Mouse (Mus musculus) skeletal muscle tissue, adult 2 months (tissue): ENCODE results near the gene Ell.

Experiments used
- DNase-seq: peaks from one replicate; pipeline ENCODE4 v3.0.0-alpha.2; 2012; ENCODE audit warnings: low read depth, low spot score

Gene Ell

GRCm38 (mm10) chr8:70597417-70598272 is 58.4 kb downstream of the Ell start:
- DNase-seq: no peak

DNA sequence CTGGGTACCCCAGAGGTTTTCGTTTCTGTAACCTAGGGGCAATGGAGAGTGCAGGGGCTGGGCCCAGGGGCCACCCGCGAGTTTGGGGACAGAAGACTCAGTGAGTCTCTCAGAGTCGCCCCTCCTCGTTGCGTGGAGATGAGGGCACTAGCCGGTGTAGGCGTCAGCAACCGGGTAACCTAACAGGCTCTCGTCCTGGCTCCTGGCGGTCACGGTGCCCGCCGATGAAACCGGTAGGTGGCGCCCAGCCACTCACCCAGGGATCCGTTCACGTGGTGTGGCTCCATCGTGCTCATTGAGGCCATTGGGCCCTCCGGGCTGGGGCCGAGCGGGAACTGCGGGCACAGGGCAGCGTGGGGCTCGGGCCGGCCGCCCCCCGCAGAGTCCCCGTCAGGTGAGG is 59.0 kb downstream of the Ell start:
- DNase-seq: no peak

GRCm38 (mm10) chr8:70598722-70599121 is 59.5 kb downstream of the Ell start:
- DNase-seq: no peak

DNA sequence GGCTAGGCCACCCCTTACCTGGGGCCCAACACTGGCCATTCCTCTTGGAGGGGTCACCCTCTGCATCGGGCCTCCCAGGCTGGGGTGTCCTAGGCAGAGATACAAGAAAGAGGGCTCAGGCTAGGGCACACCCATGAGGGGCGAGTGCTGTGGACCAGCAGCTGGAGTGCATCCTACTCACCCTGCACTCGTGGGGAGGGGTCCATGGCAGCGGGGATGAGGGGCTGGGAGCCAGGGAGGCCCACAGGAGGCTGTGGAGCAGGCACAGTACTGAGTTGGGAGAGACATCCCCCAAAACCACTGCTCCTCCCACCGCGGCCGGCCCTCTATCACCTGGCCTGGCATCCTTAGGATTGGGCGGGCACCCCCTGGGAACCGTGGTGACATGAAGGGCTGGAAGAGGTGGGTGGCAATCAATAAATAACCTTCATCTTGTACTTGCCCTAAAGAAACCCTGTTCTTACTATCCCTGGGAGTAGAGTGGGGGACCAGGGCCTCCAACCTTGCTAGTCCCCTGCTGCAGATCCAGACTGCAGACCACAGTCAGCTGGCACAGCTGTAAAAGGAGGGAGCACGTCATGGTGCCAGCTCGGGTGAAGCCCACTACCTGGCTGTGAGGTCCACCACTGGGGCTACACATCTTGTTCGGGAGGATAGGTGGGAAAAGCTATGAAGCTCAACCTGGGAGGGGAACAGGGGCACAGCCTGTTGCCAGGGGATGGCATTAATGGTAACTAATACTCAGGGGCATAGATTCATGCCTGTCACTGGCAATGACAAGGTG is 60.4 kb downstream of the Ell start:
- no peak for DNase-seq

- no peak for DNase-seq
Measured at GRCm38 (mm10) chr8:70600473-70601270, 61.4 kb downstream of the Ell start.

DNA sequence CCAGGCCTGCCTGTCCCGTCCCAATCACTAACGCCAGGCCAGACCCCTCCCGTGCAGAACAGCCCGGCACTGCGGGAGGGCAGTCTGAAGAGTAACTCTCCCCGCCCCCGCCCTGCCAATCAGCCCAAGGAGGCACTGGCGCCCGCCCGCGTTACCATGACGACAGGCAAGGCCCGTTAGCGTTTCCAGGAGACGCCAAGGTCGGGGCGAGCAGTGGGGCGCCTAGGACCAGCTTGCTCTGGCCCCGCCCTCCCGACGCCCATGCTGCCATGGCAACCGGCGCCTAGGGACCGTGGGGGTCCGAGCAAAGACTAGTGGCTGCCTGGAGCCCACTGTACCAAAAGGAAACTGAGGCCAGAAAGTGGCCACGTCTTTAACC is 62.0 kb downstream of the Ell start:
- no peak for DNase-seq

DNA sequence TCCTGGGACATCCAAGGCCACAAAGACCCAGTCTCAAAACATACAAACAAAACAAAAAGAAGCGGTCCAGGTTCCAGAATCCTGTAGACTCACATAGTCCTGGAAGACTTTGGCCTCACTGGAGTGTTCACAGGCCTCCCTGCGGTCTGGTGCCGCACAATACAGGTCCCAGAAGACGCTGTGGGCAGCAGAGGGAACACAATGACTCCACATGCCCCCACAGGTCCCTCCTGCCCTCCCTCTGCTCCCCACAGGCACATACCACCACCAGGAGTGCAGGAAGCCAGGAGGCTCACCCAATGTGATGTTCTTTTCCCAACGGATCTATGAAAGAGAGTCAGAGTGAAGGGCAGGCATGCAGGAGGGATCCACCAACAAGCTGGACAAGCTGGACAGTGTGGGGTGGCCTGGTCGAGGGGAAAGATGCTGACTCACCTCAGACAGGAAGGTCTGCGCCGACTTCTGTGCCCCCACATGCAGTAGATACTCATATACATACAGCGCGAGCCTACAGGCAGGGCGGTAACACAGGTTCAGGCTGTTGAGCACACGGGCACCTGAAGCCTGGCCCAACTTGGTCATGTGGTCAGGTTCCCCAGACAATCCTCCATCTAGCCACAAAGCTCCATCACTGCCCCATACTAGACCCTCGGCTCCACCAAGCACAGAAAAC is 63.0 kb downstream of the Ell start:
- no peak for DNase-seq

DNA sequence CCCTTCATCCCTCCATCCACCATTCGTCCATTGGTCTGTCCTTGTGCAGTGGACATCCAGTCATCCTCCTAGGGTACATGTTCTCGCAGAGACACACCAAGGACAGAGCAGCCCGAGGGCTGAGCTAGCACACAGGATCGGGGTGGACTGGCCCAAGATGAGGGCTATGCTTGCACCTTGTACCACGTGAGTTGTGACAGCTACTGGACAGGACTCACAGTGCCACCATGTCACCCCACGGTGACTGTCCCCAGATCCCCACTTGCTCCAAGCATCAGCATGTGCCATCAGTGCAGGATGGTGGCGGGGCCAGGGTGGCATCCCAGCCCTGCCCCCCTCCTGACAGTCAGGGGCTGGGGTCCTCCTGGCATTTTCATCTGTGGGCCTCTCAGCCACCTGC is 65.3 kb downstream of the Ell start:
- no peak for DNase-seq

DNA sequence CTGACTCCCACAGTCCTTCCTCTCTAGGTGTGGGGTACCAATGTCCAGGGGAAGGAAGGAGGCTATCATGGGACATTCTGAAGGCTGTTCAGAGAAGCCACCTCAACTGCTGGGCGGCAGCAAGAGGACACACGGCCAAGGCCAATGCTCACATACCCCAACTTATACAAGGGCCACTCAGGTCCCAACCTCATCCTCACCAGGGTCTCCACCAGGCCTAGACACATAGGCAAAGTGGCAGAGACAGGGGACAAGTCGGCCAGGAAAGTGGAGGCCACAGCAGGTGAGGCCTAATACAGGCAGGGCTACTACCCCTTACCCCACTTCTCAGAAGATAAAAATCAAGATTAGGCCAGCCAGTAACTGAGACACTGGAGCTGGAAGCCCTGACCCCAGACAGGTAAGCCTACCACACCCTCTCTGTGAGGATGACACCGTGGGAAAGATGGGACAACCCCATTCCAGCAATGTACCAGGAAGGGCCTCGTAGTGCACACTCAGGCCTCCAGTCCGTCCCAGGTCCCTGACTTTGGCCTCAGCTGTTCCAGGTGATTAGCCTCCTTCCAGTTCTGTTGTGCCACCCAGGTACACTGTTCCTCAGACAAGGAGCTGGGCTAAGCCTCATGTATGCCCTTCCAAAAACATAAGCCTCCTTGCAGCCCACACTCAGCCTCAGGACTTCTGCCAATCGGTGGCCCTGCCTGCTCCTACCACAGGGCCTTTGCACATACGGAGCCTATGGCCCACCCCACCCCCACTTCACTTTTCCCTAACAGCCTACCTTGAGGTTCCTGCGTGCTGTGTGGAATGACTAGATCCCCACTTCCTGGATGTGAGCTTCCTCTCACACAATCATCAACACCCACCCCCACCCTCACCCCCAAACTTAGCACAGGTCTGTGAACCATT is 66.9 kb downstream of the Ell start:
- DNase-seq: no peak

GRCm38 (mm10) chr8:70606780-70607602 is 67.7 kb downstream of the Ell start:
- no peak for DNase-seq

- DNase-seq: no peak
Measured at GRCm38 (mm10) chr8:70607603-70607897, 68.3 kb downstream of the Ell start.

DNA sequence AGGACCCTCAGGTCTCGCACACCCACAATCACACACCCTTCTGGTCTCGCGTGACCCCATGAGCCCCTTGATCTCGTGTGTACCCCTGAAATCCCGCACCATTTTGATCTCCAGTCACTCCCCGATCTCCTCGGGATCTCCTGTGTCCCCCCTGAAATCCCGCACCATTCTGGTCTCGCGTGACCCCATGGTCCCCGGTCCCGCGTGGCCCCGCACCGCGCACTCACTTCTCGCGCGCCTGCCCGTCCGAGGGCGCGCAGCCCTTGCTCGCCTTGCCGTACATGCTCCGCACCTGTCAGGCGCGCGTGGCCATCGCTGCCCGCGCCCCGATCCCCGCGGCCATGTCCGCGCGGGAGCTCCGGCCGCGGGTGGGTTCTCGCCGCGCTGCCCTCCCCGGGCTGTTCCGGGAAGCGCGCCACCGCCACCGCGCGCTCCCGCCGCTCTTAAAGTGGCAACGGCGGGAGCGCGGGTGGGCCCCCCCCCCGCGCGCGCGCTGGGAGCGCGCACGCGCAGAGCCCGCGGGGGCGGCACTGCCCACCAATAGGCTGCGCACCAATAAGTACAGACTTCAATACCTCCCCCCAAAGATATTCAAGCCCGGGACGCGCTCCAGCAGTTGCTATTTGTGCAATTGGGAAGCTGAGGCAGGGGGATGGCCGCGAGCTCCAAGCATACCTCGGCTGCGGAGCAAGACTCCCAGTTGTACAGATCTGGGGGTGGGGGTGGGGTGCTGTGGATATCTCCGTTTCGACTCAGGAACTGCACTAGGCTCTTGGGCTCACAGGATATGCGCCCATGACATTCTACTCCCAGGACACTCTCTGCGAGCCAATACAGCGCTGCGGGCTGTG is 68.9 kb downstream of the Ell start:
- no peak for DNase-seq

DNA sequence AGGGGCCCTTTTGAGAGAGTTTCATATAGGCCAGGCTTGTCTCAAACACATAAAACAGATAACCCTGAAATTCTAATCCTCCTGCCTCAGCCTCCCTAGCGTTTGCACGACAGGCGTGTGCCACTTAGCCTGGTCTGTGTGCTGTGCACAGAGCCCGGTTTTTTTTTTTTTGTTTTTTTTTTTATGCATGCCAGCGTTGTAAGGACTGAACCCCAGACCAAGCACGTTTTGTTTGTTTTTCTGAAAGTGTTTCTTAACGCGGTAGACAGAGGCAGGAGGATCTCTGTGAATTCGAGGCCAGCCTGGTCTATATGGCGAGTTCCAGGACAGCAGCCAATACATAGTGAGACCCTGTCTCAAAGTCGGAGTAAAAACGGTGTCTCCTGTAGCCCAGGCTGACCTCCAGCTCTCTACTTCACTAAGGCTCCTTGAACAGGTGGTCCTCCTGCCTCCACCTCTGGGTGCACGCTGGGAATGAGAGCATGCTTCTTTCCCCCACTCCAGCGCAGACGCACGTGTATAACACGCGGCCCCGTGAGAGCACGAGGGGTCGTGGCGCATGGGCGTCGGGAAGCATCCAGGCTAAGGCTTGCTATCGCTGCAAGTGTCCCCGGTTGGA is 69.6 kb downstream of the Ell start, which contains the start of gene Ssbp4:
Gene Ssbp4 (minus strand): TSS at position 124 of the 619 bp plus-strand sequence.
- no peak for DNase-seq

GRCm38 (mm10) chr8:70609368-70609848 is 70.2 kb downstream of the Ell start:
- DNase-seq: peak; percentile 85

GRCm38 (mm10) chr8:70609849-70610795 is 70.9 kb downstream of the Ell start:
- peak; percentile 98 for DNase-seq

DNA sequence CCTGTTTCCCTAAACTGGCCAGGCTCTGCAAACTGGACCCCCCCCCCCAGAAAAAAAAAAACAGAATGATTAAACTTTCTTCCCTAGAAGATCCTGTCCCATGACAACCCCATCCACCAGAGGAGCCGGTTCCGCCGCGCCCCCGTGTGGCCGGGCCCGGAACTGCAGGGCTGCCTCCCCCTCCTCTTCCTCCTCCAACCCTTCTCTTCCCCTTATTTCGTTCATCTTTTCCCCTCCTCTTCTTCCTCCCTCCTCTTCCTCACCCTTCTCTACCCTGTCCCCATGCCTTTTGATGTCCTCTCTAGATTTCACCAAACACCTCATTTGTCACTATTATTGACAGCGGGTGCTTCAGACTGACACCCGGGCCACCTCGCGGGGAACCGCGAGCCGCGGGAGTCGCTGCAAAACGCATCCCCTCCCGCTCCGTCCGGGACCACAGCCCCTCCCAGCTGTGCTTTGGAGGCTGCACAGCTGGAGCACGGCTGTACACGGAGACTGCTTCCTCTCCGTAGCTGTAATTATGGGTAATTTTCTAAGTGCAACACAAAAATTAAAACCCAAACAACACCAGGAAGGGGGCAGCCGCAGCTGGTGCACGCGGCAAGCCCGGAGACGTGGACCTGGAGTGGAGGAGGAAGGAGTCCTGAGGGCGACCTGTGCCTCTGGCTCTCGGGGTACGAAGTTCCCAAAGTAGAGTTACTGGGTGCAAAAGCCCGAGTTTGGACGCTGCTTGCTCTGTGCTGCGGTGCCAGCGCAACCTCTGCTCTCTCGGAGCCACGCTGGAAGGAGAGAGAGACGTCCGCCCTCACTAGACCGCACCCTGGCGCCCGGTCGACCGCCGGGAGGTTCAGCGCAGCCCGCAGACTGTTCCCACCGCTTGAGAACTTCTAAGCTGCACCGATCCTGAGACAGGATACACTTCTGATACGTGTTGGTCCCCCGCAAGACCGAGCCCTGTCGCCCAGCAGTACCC is 71.8 kb downstream of the Ell start:
- peak; percentile 74 for DNase-seq
